Mouse (Mus musculus): ENCODE measurements around the gene Ctbs. TPM values are rescaled to one million over a fixed set of nuclear protein-coding genes. Genes with fewer than 3 reads are reported as not detected.

Ctbs gene
- polyA plus RNA-seq, 1 experiment from 2014 or later, result 4.3 TPM

Other genes starting within 250 kb of the Ctbs start
- gene Lpar3, start 228.8 kb upstream of the Ctbs start, polyA plus RNA-seq (2016; fragmentation: Nextera tagmentation; extraction: Ambion mirVana), result 0.68 and 1.00 TPM in 2 replicates
- 20.2 and 26.0 TPM in 2 replicates for gene Ssx2ip, start 45.2 kb upstream of the Ctbs start, polyA plus RNA-seq (2016; fragmentation: Nextera tagmentation; extraction: Ambion mirVana)
- 5.0 and 5.5 TPM in 2 replicates for gene Spata1, start 50.0 kb downstream of the Ctbs start, polyA plus RNA-seq (2016; fragmentation: Nextera tagmentation; extraction: Ambion mirVana)
- gene Gng5, start 50.0 kb downstream of the Ctbs start, polyA plus RNA-seq (2016; fragmentation: Nextera tagmentation; extraction: Ambion mirVana), result 1,255 and 1,284 TPM in 2 replicates
- 63.4 and 65.1 TPM in 2 replicates for gene Rpf1, start 71.6 kb downstream of the Ctbs start, polyA plus RNA-seq (2016; fragmentation: Nextera tagmentation; extraction: Ambion mirVana)
- gene Uox, start 120.6 kb downstream of the Ctbs start, polyA plus RNA-seq (2016; fragmentation: Nextera tagmentation; extraction: Ambion mirVana), result not detected in 2 replicates
- not detected in 2 replicates for gene Dnase2b, start 165.8 kb downstream of the Ctbs start, polyA plus RNA-seq (2016; fragmentation: Nextera tagmentation; extraction: Ambion mirVana)
- not detected in 2 replicates for gene 4930503B20Rik, start 201.5 kb downstream of the Ctbs start, polyA plus RNA-seq (2016; fragmentation: Nextera tagmentation; extraction: Ambion mirVana)
- gene Samd13, start 235.8 kb downstream of the Ctbs start, polyA plus RNA-seq (2016; fragmentation: Nextera tagmentation; extraction: Ambion mirVana), result 0.71 and 1.1 TPM in 2 replicates